Mouse (Mus musculus): ENCODE results near the gene Pou4f1. TPM values are rescaled to one million over a fixed set of nuclear protein-coding genes. Genes with fewer than 3 reads are reported as not detected.

Pou4f1 gene
- polyA plus RNA-seq, 1 experiment, result 0.07 TPM

DNA sequence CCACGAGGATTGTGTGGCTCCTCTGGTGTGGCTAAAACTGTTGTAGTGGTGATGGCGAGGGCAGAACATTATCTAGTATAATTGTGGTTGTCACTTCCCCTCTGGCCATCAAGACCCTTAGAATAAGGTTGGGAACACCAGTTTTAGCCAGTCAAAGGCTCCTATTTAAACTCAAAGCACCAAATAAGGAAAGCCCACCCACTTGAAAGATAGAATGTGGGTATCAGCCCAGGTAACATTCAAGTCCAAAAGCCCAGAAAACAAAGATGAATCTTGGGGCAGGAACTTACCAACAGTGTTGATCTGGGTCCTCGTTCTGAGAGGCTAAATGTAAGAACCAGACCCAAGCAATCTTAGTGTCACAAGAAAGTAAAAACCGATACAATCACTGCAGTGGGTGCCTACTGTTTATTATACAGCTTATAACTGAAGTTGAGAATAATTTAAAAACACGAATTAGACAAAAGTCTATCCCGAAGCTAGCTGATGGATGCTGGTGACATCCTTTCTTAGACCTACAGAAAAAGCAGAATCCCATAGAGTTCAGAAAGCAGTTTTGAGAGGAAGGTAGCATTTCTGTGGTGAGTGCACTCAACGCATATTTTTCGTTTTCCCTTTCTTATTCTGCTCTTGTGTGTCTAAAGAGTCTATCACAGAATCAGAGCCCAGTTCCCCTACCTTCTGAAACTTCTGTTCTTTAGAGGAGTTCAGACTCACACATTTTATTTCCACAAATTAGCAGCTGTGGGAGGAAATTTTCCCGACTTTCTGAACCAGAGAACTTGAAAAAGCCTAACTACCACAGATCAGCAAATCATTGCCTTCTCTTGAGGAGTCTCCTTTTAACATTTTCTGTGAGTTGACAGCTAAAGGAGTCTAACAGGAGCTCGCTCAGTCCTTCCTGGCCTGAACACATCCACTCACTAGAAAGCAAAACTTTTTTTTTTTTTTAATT, 6.2 kb downstream of the Pou4f1 start:
- Histone ChIP-seq H3K4me1 (ENCODE audit: control insufficient read depth, insufficient read depth, insufficient read length) (peaks cover 6% of the 10 kb centered on the region), H3K36me3 (ENCODE audit: control insufficient read depth, insufficient read depth, low read length) (no peaks in the 10 kb centered on the region), H3K27me3 (ENCODE audit: control insufficient read depth, insufficient read depth, low read length) (peaks cover 56% of the 10 kb centered on the region), H3K27ac (ENCODE audit: insufficient read depth, low read length) (no peak overlapping the region), H3K4me3 (ENCODE audit: extremely low read depth, insufficient read depth, insufficient read length) (no peak overlapping the region)
- no peak for DNase-seq (ENCODE audit: low read depth in 1 of 2, low spot score in 2 of 2)
- 4% methylated on average over 10 of the region's 10 CpGs for WGBS
- TF ChIP-seq CTCF (IDR thresholded peaks at IDR 0.05; ENCODE audit: extremely low read depth, insufficient read depth, insufficient read length, insufficient replicate concordance) (no peak), POLR2A (IDR thresholded peaks at IDR 0.05; ENCODE audit: low read depth, low read length) (no peak)

DNA sequence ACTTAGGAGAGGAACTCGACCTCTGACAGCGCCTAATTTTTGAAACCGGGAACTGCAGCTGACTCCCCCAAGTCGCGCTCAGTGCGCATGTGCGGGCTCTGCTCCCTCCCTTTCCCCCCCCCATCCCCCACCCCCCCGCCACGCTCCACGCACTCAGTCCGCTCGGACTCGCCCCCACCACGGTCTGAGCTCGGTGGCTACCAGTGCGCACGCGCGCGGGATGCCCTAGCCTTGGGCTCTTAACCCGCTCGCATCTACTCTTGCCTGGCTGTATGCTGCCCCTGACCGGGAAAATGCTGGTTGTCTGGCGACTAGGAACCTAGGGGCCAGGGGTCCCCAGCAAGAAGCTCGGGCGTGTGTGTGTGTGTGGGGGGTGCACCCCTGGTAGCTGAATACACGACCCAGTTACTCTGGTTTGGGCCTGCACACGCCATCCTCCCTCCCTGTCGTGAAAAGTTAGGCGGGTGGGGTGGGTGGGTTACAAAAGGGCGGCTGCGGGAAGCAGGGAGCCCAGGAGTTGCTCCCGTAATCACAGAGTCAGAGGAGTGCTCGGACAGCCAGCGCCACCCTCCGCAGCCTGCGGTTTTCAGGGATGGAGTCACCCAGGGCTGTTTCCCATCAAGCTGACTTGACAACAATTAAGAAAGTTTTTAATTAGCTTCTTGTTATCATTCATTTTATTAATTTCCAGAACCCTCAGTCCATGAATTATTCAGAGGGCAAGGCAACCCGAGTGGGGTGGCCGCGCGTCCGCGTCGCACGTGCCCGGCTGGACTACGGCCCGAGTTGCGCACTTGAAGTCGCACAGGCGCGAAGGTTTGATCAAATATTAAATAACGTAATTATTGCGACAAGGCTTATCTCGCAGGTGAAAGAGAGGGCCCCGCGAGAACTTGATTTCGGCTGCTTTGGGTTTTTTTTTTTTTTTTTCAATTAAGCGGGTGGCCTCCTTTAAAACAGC, 7.2 kb downstream of the Pou4f1 start:
- DNase-seq (ENCODE audit: low read depth in 1 of 2, low spot score in 2 of 2), result no peak
- TF ChIP-seq POLR2A (IDR thresholded peaks at IDR 0.05; ENCODE audit: low read depth, low read length) (no peak), CTCF (IDR thresholded peaks at IDR 0.05; ENCODE audit: extremely low read depth, insufficient read depth, insufficient read length, insufficient replicate concordance) (no peak)
- 6% methylated on average over 55 of the region's 59 CpGs for WGBS
- no peak overlapping the region for H3K4me3 ChIP-seq (ENCODE audit: extremely low read depth, insufficient read depth, insufficient read length)
- H3K27ac ChIP-seq (ENCODE audit: insufficient read depth, low read length), result no peak overlapping the region
- H3K27me3 ChIP-seq (ENCODE audit: control insufficient read depth, insufficient read depth, low read length), result peaks cover 46% of the 10 kb centered on the region
- H3K36me3 ChIP-seq (ENCODE audit: control insufficient read depth, insufficient read depth, low read length), result no peaks in the 10 kb centered on the region
- peaks cover under 1% of the 10 kb centered on the region for H3K4me1 ChIP-seq (ENCODE audit: control insufficient read depth, insufficient read depth, insufficient read length)

DNA sequence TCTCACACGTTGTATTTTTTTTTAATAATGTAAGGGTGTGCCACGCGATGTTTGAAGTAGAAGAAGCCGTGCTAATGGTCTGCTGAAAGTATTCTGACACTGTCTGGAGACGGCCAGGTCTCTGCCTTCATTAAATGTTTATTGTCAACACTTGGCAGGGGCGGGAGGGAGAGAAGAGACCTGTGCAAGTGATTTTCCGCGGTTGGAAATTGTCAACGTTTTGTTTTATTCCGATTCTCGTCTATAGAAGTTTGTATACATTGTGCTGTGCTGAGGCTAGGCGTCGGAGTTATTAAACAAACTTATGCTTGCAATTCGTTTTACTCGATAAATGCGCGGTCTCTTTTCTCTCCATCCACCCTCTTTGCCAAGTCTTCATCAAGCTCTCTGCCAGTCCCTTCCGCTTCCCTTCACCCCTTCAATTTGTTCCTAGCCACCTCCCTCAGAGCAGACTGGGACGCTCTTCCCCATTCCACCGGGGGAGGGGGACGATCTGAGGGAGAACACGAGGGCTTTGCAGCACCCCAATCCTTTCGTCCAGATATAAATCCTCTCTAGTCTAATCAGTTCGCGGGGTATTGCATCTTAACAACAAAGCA, 8.2 kb downstream of the Pou4f1 start:
- DNase-seq (ENCODE audit: low read depth in 1 of 2, low spot score in 2 of 2), result no peak
- WGBS, result 5% methylated on average over 25 of the region's 25 CpGs
- Histone ChIP-seq H3K4me3 (ENCODE audit: extremely low read depth, insufficient read depth, insufficient read length) (no peak overlapping the region), H3K36me3 (ENCODE audit: control insufficient read depth, insufficient read depth, low read length) (no peaks in the 10 kb centered on the region), H3K27ac (ENCODE audit: insufficient read depth, low read length) (no peak overlapping the region), H3K4me1 (ENCODE audit: control insufficient read depth, insufficient read depth, insufficient read length) (no peaks in the 10 kb centered on the region; the same call in 1 of the 2 replicates), H3K27me3 (ENCODE audit: control insufficient read depth, insufficient read depth, low read length) (peaks cover 40% of the 10 kb centered on the region)
- TF ChIP-seq POLR2A (IDR thresholded peaks at IDR 0.05; ENCODE audit: low read depth, low read length), result no peak
- TF ChIP-seq CTCF (IDR thresholded peaks at IDR 0.05; ENCODE audit: extremely low read depth, insufficient read depth, insufficient read length, insufficient replicate concordance), result no peak

GRCm38 (mm10) chr14:104458728-104459512, 8.9 kb downstream of the Pou4f1 start:
- H3K4me3 ChIP-seq (ENCODE audit: extremely low read depth, insufficient read depth, insufficient read length), result no peak overlapping the region
- H3K27me3 ChIP-seq (ENCODE audit: control insufficient read depth, insufficient read depth, low read length), result peaks cover 37% of the 10 kb centered on the region
- no peak for DNase-seq (ENCODE audit: low read depth in 1 of 2, low spot score in 2 of 2)
- TF ChIP-seq POLR2A (IDR thresholded peaks at IDR 0.05; ENCODE audit: low read depth, low read length), result no peak
- TF ChIP-seq CTCF (IDR thresholded peaks at IDR 0.05; ENCODE audit: extremely low read depth, insufficient read depth, insufficient read length, insufficient replicate concordance), result no peak
- 7% methylated on average over 19 of the region's 19 CpGs for WGBS
- no peak overlapping the region for H3K27ac ChIP-seq (ENCODE audit: insufficient read depth, low read length)
- H3K36me3 ChIP-seq (ENCODE audit: control insufficient read depth, insufficient read depth, low read length), result no peaks in the 10 kb centered on the region
- no peaks in the 10 kb centered on the region; the same call in 1 of the 2 replicates for H3K4me1 ChIP-seq (ENCODE audit: control insufficient read depth, insufficient read depth, insufficient read length)

DNA sequence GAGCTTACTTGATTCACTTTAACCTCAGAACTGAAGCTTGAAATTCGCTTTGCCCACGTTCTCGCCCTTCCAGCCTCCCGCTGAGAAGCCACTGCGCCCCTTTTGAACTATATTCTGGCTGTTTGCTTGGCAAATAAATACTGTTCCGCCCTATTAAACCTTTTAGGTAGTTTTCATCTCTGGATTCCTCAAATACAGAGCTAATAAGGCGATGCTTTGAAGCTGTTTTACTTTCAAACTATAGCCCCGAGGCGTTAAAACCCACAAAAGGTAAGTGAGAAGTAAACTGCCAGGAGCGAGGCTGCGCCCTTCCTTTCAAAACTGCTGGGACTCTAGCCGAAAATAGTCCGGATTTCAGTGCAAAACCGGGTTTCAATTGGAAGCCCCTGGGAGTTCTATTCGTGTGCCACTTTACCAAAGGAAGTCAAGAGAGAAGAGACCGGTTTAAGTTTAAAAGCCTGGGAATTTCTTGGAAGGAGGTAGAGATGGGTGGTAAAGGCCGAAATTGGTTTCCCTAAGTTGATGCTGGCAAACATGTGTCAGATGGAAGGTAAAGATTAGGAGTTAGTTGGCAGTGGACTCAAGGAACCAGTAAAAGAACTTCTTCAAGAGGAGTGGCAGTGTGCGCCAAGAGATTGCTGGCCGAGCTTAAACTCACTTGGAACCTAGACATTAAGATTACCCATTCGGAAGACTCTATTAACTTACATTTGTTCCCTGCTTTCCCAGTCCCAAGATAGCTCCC, 9.7 kb downstream of the Pou4f1 start:
- WGBS, result 8% methylated on average over 20 of the region's 20 CpGs
- H3K36me3 ChIP-seq (ENCODE audit: control insufficient read depth, insufficient read depth, low read length), result no peaks in the 10 kb centered on the region
- no peak for DNase-seq (ENCODE audit: low read depth in 1 of 2, low spot score in 2 of 2)
- H3K4me3 ChIP-seq (ENCODE audit: extremely low read depth, insufficient read depth, insufficient read length), result no peak overlapping the region
- TF ChIP-seq POLR2A (IDR thresholded peaks at IDR 0.05; ENCODE audit: low read depth, low read length), result no peak
- no peak for TF ChIP-seq CTCF (IDR thresholded peaks at IDR 0.05; ENCODE audit: extremely low read depth, insufficient read depth, insufficient read length, insufficient replicate concordance)
- no peak overlapping the region for H3K27ac ChIP-seq (ENCODE audit: insufficient read depth, low read length)
- peaks cover 32% of the 10 kb centered on the region for H3K27me3 ChIP-seq (ENCODE audit: control insufficient read depth, insufficient read depth, low read length)
- no peaks in the 10 kb centered on the region; the same call in 1 of the 2 replicates for H3K4me1 ChIP-seq (ENCODE audit: control insufficient read depth, insufficient read depth, insufficient read length)

Data from spleen, adult 2 months (tissue).